Mouse (Mus musculus): ENCODE measurements around the gene Nlk. TPM values are rescaled to one million over a fixed set of nuclear protein-coding genes. Genes with fewer than 3 reads are reported as not detected.

The Nlk gene
- polyA plus RNA-seq (2015; fragmentation: Nextera tagmentation; extraction: Ambion mirVana) = 19.9 and 21.2 TPM in 2 replicates

DNA sequence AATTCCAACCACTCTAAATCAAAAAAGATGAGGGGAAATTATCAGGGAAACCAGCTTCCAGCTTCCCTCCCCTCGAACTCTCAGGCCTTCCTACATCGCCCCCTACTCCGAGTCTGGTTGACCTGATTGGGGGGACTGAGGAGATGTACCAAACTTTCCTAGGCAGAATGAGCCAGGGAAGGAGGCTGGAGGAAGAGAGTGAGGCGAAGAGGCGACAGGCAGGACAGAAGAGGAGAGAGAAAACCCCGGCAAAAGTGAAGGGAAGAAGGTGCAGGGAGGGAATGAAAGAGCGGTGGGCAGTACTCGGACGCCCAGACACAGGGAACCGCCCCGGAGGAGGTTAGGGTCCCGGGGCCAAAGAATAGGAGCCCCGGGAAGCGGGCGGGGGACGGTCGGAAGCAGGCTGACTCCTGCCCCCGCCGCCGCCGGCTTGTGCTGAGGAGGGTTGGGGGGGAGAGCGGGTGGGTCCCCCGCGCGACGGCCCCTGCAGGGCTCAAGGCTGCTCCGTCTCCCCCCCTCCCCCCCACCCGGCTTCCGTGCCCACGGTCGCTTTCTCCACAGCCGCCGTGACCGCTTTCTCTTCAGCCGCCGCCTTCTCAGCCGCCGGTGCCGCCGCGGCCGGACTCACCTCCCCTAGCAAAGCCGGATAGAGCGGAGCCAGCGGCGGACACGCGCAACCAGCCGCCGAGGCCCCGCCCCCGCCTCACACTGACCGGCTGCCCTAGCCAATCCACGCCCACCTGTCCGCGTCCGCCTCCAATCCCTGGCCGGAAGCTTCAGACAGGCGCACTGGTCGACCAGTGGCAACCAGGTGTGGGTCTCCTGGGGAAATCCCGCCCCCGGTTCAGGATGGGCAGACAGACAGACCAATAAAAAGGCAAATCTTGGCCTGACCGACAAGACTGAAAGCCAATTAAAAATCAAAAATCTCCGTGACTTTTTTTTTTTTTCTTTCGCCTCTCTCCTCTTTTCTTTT, at the start of gene Nlk:
Gene Nlk, minus strand, starts transcription at position 597 of the 976 bp plus-strand sequence.

DNA sequence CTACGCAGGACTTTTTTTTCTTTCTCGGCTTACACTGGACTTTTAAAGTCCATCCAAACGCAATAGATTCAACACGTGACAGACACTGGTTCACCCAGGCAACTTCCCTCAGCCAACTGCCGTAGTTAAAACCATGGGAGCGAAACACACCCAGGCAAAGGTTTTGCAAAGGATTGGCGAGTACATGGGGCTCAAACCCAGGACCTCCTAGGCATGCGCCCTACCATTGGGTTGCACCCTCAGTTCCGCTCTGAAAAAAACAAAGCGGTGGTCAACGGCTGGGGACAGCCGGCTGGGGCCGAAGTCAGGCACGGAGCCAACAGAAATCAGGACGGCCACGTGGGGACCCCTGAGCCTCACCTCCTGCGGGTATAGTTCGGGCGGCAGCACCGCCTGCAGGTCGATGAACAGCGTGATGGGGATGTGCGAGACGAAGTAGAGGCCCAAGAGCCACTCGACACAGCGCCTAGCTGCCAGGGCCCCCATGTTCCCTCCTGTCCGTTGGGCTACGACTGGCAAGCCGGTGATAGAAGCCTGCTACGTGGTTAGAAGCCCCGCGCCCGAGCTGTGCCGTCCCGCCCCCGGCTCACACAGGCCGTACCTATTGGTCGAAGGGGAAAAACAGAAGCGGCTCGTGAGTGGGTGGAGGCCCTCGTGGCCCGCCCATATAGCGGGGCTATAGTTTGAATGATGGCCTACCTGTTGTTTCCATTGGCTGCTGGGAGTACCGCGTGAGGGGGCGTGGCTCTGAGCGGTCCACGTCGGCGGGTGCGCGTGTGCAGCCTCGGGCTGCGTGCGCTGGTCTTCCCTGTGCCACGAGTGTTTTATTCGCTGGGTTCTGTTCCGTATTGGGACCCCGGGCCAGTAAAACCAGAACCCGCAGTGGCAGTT, 146.8 kb downstream of the Nlk start, which contains the start of gene Tmem97:
Gene Tmem97, minus strand, starts transcription at position 610 of the 891 bp plus-strand sequence.

DNA sequence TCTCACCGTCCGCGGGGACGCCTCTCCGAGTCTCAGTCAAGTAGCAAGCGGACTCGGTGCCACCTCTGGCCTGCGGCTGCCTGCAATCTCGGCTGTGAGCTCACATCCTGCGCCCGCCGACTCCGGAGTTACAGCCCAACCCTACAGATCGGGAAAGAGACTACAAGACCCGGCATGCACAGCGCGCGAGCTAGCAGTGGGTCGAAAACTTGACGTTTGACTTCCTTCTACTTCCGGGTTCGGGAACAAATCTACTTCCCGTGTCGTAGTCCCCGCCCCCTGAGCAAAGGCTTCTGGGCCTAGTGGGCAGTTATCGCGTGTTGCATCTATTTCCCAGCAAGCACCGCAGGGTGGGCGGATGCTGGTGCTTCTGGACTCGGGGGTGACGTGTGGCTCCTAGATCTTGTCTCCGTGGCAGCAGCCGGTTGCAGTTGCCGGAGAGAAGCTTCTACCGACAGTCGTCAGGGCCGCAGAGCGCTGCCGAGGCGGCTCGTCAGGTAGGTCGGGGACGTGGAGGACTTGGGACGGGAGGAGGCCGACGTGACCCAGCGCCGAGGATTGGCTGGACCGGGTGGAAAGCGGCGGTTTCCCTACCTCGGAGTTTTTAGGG, 161.0 kb downstream of the Nlk start, which contains the start of the genes Tnfaip1 and Ift20:
Gene Tnfaip1, minus strand, starts transcription at position 253 of the 610 bp plus-strand sequence.
Gene Ift20, plus strand, starts transcription at position 282 of the 610 bp plus-strand sequence.

Other genes with a start within 250 kb of the Nlk start
- 20.6 and 23.2 TPM in 2 replicates for gene Slc46a1, start 231.7 kb downstream of the Nlk start, polyA plus RNA-seq (2015; fragmentation: Nextera tagmentation; extraction: Ambion mirVana)
- gene Sarm1, start 199.6 kb downstream of the Nlk start, polyA plus RNA-seq (2015; fragmentation: Nextera tagmentation; extraction: Ambion mirVana) = 30.9 and 37.9 TPM in 2 replicates
- 134 and 170 TPM in 2 replicates for gene Vtn, start 198.3 kb downstream of the Nlk start, polyA plus RNA-seq (2015; fragmentation: Nextera tagmentation; extraction: Ambion mirVana)
- 0.12 TPM in 1 of 2 replicates, not detected in the other for gene Sebox, start 193.9 kb downstream of the Nlk start, polyA plus RNA-seq (2015; fragmentation: Nextera tagmentation; extraction: Ambion mirVana)
- gene Tmem199, start 185.2 kb downstream of the Nlk start, polyA plus RNA-seq (2015; fragmentation: Nextera tagmentation; extraction: Ambion mirVana) = 84.7 and 90.1 TPM in 2 replicates
- gene Poldip2, start 185.2 kb downstream of the Nlk start, polyA plus RNA-seq (2015; fragmentation: Nextera tagmentation; extraction: Ambion mirVana) = 167 and 168 TPM in 2 replicates
- gene Tnfaip1, start 161.0 kb downstream of the Nlk start, polyA plus RNA-seq (2015; fragmentation: Nextera tagmentation; extraction: Ambion mirVana) = 49.3 and 51.3 TPM in 2 replicates
- 131 and 141 TPM in 2 replicates for gene Ift20, start 161.0 kb downstream of the Nlk start, polyA plus RNA-seq (2015; fragmentation: Nextera tagmentation; extraction: Ambion mirVana)
- gene Tmem97, start 146.6 kb downstream of the Nlk start, polyA plus RNA-seq (2015; fragmentation: Nextera tagmentation; extraction: Ambion mirVana) = 51.4 and 53.5 TPM in 2 replicates
- gene Ccnq, start 54.4 kb upstream of the Nlk start, polyA plus RNA-seq (2015; fragmentation: Nextera tagmentation; extraction: Ambion mirVana) = 39.6 and 42.6 TPM in 2 replicates
- 45.1 and 50.3 TPM in 2 replicates for gene Lyrm9, start 129.2 kb upstream of the Nlk start, polyA plus RNA-seq (2015; fragmentation: Nextera tagmentation; extraction: Ambion mirVana)
- gene Nos2, start 223.4 kb upstream of the Nlk start, polyA plus RNA-seq (2015; fragmentation: Nextera tagmentation; extraction: Ambion mirVana) = 0.61 and 0.78 TPM in 2 replicates